ENCODE assay signal across 27 mouse cellular contexts in the genomic region with DNA sequence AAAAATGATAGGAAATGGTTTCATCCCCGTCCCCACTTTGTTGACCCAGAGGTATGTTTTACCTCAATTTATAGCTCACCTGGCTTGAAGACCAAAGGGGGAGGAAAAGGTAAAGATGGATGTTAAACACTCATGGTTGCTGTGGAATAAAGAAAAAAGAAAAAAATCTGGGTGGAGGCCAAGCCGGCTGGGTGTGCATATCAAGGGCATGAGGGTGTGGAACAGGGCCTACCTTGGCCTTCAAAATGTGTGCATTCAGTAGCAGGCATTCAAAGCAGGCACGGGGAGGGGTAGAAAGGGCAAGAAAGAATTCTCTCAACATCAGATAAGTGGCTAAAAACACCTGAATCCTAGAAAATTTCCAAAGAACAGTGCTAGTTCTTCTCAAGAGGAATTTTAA.
DNase-seq lines count a peak whose midpoint lies in the region; ATAC-seq and TF ChIP-seq lines count a peak whose summit lies in the region.
"Had no signal": no experiment of that assay in that cellular context is flagged by ENCODE, and none has a peak within 500 bp of the region (broad histone marks: within the 10 kb centered on the region; RNA-seq: fewer than 3 reads in every experiment).

No protein-coding gene starts in this region.

- H3K4me3 ChIP-seq in lung, adult 2 months (replicated peaks; ENCODE audit: extremely low read depth, low read depth, low read length): no peak overlapping the region
- no peak overlapping the region for H3K4me3 ChIP-seq in lung, embryonic 16.5 days (ENCODE audit: low read length)
- no peak overlapping the region for H3K4me3 ChIP-seq in kidney, adult 2 months (ENCODE audit: insufficient read depth, low read depth, low read length)
- no peak overlapping the region for H3K4me3 ChIP-seq in hindbrain, embryonic 13.5 days
- H3K4me3 ChIP-seq: forebrain, embryonic 13.5 days; heart, embryonic 10.5 days; heart, embryonic 15.5 days; intestine, embryonic 15.5 days; liver, embryonic 12.5 days; midbrain, embryonic 15.5 days; neural tube, embryonic 15.5 days had no signal

- no peak for TF ChIP-seq CTCF in lung, adult 2 months (IDR thresholded peaks at IDR 0.05; ENCODE audit: insufficient read depth, low read length)
- no peak for TF ChIP-seq CTCF in kidney, adult 2 months (conservative IDR thresholded peaks at IDR 0.05; ENCODE audit: insufficient read depth, insufficient read length, low read depth, low read length)

- no peaks in the 10 kb centered on the region for H3K4me1 ChIP-seq in lung, adult 2 months (ENCODE audit: control insufficient read depth, insufficient read depth, low read length)
- H3K4me1 ChIP-seq in lung, embryonic 16.5 days (replicated peaks; ENCODE audit: control insufficient read depth, insufficient read depth, low read length): peaks cover 5% of the 10 kb centered on the region; the same call in 1 of the 2 replicates
- H3K4me1 ChIP-seq in kidney, adult 2 months (ENCODE audit: control insufficient read depth, insufficient read depth, low read length): no peaks in the 10 kb centered on the region
- no peaks in the 10 kb centered on the region for H3K4me1 ChIP-seq in hindbrain, embryonic 13.5 days (replicated peaks)
- H3K4me1 ChIP-seq: forebrain, embryonic 13.5 days; heart, embryonic 10.5 days; heart, embryonic 15.5 days; intestine, embryonic 15.5 days; liver, embryonic 12.5 days; midbrain, embryonic 15.5 days; neural tube, embryonic 15.5 days had no signal

- WGBS in lung, adult 2 months: 65% methylated on average over 3 of the region's 3 CpGs
- WGBS in lung, embryonic 16.5 days: 48% methylated on average over 3 of the region's 3 CpGs
- WGBS in kidney, adult 2 months: 82% methylated on average over 3 of the region's 3 CpGs
- WGBS in hindbrain, embryonic 13.5 days: 82% methylated on average over 3 of the region's 3 CpGs

- H3K27ac ChIP-seq in lung, embryonic 16.5 days (ENCODE audit: low read length): peak overlapping the region; percentile 67
- H3K27ac ChIP-seq in kidney, adult 2 months (ENCODE audit: insufficient read depth, low read depth, low read length): no peak overlapping the region
- H3K27ac ChIP-seq in hindbrain, embryonic 13.5 days: no peak overlapping the region
- H3K27ac ChIP-seq: forebrain, embryonic 13.5 days; heart, embryonic 10.5 days; heart, embryonic 15.5 days; hindbrain, postnatal 0 days; intestine, embryonic 15.5 days; liver, embryonic 12.5 days; macrophage; midbrain, embryonic 15.5 days; neural tube, embryonic 15.5 days had no signal

- H3K36me3 ChIP-seq in lung, embryonic 16.5 days (ENCODE audit: control insufficient read depth, insufficient read depth, low read length): no peaks in the 10 kb centered on the region
- no peaks in the 10 kb centered on the region for H3K36me3 ChIP-seq in kidney, adult 2 months (ENCODE audit: control insufficient read depth, insufficient read depth, low read length)
- no peaks in the 10 kb centered on the region for H3K36me3 ChIP-seq in hindbrain, embryonic 13.5 days
- H3K36me3 ChIP-seq: heart, embryonic 10.5 days; heart, embryonic 15.5 days; intestine, embryonic 15.5 days; liver, embryonic 12.5 days; midbrain, embryonic 15.5 days; neural tube, embryonic 15.5 days had no signal

- no peak overlapping the region for H3K9ac ChIP-seq in lung, embryonic 16.5 days (ENCODE audit: low read length)
- H3K9ac ChIP-seq in hindbrain, embryonic 13.5 days: no peak overlapping the region
- H3K9ac ChIP-seq: forebrain, embryonic 13.5 days; heart, embryonic 15.5 days; intestine, embryonic 15.5 days; liver, embryonic 12.5 days; midbrain, embryonic 15.5 days; neural tube, embryonic 15.5 days had no signal

- no peak for TF ChIP-seq POLR2A in lung, adult 2 months (IDR thresholded peaks at IDR 0.05; ENCODE audit: borderline replicate concordance, extremely low read depth, low read depth, low read length)
- no peak for TF ChIP-seq POLR2A in kidney, adult 2 months (IDR thresholded peaks at IDR 0.05; ENCODE audit: low read depth, low read length)

- ATAC-seq in lung, embryonic 16.5 days (ENCODE audit: low read depth): peak; percentile 96
- no peak for ATAC-seq in megakaryocyte progenitor cell, adult 5-6 weeks (replicated peaks; ENCODE audit: poor library complexity)
- ATAC-seq in hindbrain, embryonic 13.5 days (ENCODE audit: low FRiP score): no peak
- ATAC-seq: forebrain, embryonic 13.5 days; hindbrain, postnatal 0 days; intestine, embryonic 15.5 days; liver, embryonic 12.5 days; midbrain, embryonic 15.5 days had no signal

- no peaks in the 10 kb centered on the region for H3K9me3 ChIP-seq in lung, embryonic 16.5 days (ENCODE audit: control insufficient read depth, low read length)
- no peaks in the 10 kb centered on the region for H3K9me3 ChIP-seq in hindbrain, embryonic 13.5 days
- H3K9me3 ChIP-seq: forebrain, embryonic 13.5 days; heart, embryonic 10.5 days; heart, embryonic 15.5 days; intestine, embryonic 15.5 days; liver, embryonic 12.5 days; midbrain, embryonic 15.5 days; neural tube, embryonic 15.5 days had no signal

- no peaks in the 10 kb centered on the region for H3K27me3 ChIP-seq in lung, embryonic 16.5 days (ENCODE audit: control insufficient read depth, insufficient read depth, low read depth, low read length)
- no peaks in the 10 kb centered on the region for H3K27me3 ChIP-seq in kidney, adult 2 months (replicated peaks; ENCODE audit: control insufficient read depth, insufficient read depth, low read length)
- no peaks in the 10 kb centered on the region for H3K27me3 ChIP-seq in hindbrain, embryonic 13.5 days
- H3K27me3 ChIP-seq: forebrain, embryonic 13.5 days; heart, embryonic 15.5 days; intestine, embryonic 15.5 days; liver, embryonic 12.5 days; midbrain, embryonic 15.5 days; neural tube, embryonic 15.5 days had no signal

- no peak overlapping the region for H3K4me2 ChIP-seq in lung, embryonic 16.5 days (ENCODE audit: low read depth, low read length)
- no peak overlapping the region for H3K4me2 ChIP-seq in hindbrain, embryonic 13.5 days
- H3K4me2 ChIP-seq: forebrain, embryonic 13.5 days; heart, embryonic 15.5 days; intestine, embryonic 15.5 days; liver, embryonic 12.5 days; midbrain, embryonic 15.5 days; neural tube, embryonic 15.5 days had no signal

- DNase-seq in lung, adult 18-20 months: peak; percentile 15 to 40
- DNase-seq in lung, adult 2 months: no peak
- DNase-seq in lung, postnatal 36 days: peak; percentile 49
- no peak for DNase-seq in kidney, adult 2 months
- no peak for DNase-seq in T-cell, adult 2 months (ENCODE audit: low spot score)
- DNase-seq: adrenal gland, postnatal 25 days; cerebellum, adult 11-12 months; cerebellum, adult 9-11 months; gastrocnemius, postnatal 14 days; kidney, adult 9 months; kidney, postnatal 10 days; layer of hippocampus, adult 9-11 months; retina, postnatal 1 day; right cerebral cortex, postnatal 14 days; spleen, adult 18-20 months had no signal

Comparison
In these comparisons a context has a peak if more than half of its experiments do, and no peak if none do; other contexts are left out.
1. DNase-seq: peak in lung, adult 18-20 months (2 of 2) and lung, postnatal 36 days (single experiment); none in lung, adult 2 months (single experiment), kidney, adult 2 months (single experiment) and T-cell, adult 2 months (single experiment).